Mouse (Mus musculus): ENCODE results near the gene Cbx5.

Cbx5 gene

DNA sequence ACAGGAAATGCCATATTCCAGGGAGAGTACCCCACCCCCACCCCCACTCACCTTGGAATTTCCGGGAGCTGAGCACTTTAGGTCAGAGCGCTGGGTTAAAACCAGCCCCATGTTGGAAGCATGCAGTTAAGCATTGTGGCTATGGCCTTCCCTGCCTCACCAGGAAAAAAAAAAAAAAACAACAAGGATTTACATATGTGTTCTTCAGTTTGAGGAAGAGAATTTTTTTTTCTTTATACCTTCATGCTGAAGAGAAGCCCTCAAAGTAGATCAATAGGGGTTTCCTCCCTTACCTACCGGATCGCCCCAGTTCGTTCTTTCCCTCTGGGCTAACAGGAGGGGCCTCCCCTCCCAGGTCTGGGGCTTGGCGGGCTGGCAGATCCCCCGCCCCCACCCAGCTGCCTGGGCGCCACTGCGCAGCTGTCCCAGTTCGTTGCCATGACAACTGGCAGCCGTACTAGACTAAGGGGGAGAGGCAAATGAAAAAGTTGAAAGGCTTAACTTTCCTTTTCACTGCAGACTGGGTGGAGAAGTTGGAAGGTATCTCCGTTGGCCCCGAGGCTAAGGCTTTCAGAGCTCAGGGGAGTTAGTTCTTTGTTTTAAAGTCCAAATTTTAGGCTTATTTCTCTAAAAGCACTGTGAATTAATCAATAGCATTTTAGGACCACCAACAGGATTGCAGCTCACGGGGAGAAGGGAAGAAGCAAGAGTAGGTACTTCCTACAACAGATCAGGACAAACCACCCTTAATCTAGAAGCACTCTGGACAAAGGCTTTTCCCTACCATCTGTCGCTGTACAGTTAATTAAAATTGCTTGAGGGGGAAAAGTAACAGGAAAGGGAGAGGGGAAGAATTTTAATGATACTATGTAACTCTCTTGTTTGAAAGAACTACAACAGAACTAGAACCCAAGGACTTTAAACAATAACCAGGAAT lies 24.4 kb downstream of the Cbx5 start:
- DNase-seq (ENCODE audit: low read depth, low spot score): peak; percentile 98

DNA sequence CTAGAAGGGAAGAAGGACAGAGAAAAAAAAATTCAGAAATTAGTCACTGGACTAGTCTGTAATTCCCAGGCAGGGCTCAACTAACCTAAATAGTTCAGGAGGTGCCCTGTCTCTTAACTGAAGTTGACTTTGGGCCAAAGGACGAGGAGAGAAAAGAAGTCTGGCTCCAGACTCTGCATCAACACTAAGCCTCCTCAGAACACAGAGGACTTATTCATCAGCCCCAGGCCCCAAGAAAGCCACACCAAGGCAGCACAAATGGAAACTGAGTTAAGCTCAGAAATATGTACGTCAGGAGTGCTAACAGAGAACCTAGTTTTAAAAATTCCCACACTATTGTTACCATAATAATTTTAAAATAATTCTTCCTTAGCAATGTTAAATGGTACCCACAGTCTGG lies 25.5 kb downstream of the Cbx5 start:
- no peak for DNase-seq (ENCODE audit: low read depth, low spot score)

GRCm38 (mm10) chr15:103205156-103205555 lies 34.5 kb downstream of the Cbx5 start:
- no peak for DNase-seq (ENCODE audit: low read depth, low spot score)

- DNase-seq (ENCODE audit: low read depth, low spot score): no peak
Measured at GRCm38 (mm10) chr15:103202088-103202793, 37.4 kb downstream of the Cbx5 start.

DNA sequence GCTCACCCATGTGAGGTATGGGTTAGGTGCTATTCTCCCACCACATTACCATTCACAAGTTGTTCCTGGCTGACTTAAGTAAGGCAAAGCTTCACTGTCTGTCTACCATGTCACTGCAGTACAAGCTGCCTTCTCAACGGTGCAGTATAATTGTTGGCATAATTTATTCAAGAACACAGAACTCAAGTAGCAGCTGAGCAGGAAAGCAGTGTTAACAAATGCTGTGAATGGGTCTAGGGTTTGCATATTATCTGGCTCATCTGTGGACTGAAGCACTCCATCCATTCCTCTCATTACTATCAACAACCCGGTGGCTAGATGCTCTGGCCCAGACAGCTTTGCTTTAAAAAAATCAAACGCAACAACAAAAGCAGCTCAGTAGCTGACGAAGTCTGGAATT lies 41.8 kb downstream of the Cbx5 start:
- no peak for DNase-seq (ENCODE audit: low read depth, low spot score)

DNA sequence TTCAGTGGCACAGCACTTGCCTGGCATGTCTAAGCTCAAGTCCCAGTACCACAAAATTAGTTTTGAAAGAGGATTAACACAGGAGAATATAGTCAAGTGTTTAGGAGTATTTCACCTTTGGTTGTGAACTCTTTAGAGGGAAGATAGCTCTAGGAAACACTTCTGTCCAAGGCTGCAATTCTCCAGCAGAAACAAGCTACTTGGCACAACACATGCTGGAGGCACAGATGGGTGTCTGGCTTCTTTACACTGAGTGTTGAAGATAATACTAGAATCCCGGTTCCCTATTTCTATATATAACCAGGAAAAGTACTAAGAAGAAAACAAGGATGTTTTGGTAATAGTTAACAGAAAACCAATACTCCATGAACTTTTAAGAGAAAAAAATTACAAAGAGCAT lies 42.8 kb downstream of the Cbx5 start:
- DNase-seq (ENCODE audit: low read depth, low spot score): no peak

- no peak for DNase-seq (ENCODE audit: low read depth, low spot score)
Measured at GRCm38 (mm10) chr15:103193606-103194005, 46.0 kb downstream of the Cbx5 start.

- peak; percentile 76 for DNase-seq (ENCODE audit: low read depth, low spot score)
Measured at GRCm38 (mm10) chr15:103190531-103191462, 48.8 kb downstream of the Cbx5 start.

DNA sequence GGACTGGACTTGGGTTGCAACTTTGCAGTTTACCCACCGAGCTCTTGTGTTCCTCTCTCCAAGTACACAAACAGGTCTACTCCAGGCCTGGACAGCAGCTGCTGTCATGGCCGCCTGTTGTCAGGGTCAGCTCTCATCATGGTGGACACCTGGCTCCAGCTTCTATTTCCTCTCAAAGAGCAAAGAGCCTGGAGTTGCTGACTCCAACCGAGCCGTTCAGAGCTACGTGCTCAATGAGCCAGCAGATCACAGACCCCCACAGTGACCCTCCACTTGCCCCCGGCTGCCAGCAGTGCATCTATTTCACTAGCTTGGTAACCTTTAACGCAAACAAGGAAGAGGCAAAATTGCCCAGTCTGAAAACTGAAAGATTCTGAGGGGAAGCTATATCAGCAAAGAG lies 49.5 kb downstream of the Cbx5 start:
- no peak for DNase-seq (ENCODE audit: low read depth, low spot score)

GRCm38 (mm10) chr15:103187803-103188202 lies 51.8 kb downstream of the Cbx5 start:
- no peak for DNase-seq (ENCODE audit: low read depth, low spot score)

DNA sequence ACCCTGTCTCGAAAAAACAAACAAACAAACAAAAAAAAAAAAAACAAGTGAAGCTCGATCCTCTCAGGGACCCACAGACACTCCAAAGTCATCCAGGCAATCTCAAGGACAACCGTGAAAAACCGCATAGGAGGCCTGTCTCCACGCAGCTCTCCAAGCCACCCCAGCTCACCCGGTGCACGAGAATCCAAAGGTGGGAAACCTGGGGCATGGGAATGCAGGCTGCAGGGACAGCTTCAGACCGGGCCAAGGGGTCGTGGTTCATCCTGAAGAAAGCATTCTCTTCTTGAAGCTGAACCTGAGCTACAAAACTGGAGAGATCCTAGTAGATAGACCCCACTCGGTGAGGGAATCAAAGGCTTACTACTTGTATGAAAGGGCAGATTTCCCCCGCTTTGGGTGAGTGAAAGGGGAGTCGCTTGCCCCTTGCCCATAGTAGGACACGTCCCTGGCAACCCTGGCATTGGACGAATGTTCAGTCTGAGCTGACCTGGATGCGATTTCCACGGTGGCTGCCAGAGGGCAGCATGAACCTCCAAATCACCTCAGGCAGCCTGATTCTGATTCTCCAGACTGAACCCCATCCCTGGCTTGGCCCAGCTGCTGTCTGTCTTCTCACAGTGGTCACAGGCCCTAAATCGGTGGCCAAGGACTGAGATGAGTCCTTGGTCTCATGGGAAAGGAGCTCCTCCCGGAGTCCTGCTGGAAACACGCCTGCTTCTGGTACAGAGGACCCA lies 54.0 kb downstream of the Cbx5 start:
- DNase-seq (ENCODE audit: low read depth, low spot score): no peak

- peak; percentile 56 for DNase-seq (ENCODE audit: low read depth, low spot score)
Measured at GRCm38 (mm10) chr15:103183651-103184610, 55.7 kb downstream of the Cbx5 start.

DNA sequence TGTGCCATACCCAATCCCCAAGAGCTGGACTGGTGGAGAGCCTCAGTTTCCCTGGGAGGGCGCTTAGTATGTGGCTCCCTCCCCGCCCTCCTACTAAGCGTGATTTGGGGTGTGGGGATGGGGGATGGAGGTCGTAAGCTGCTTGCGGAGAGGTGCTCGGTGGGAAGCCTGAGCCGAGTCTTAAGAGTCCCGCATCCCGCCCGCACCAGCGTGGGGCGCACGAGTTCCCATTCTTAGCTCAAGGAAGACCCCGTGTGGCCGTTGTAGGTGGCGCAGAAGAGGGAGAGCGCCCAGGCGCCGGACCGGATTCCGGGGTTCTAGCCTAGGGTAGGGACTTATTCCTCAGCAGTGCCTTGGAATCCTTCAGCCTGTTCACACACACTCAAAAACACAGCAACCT lies 56.5 kb downstream of the Cbx5 start:
- DNase-seq (ENCODE audit: low read depth, low spot score): peak; percentile 95

DNA sequence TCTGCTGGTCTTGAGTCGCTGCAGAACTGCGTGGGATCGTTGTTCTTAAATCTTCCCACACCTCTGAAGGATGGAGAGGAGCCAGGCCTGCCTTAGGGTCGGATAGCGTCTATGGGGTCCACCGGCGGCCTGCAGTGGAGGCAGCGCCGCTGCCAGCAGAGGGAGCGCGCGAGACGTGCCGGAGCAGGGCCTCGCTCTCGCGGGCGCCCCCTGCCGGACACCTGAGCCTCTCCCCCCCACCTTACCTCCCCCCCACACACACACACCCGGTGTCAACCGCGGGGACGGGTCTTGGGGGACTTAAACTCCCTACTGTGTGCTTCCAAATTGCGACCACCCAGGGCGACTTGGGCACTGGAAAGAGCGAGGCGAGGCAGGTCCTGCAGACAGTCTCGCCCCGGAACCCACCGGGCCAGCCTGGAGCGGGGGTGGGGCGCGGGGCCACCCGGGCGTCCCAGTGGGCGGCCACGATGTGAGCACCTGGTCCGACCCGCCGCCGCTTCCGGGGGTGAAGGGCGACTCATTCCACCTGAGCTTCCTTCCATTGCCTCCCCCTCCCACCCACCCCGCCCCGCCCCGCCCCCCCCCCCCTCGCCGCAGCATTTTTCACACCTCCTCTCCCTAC lies 57.3 kb downstream of the Cbx5 start:
- DNase-seq (ENCODE audit: low read depth, low spot score): peak; percentile 91

DNA sequence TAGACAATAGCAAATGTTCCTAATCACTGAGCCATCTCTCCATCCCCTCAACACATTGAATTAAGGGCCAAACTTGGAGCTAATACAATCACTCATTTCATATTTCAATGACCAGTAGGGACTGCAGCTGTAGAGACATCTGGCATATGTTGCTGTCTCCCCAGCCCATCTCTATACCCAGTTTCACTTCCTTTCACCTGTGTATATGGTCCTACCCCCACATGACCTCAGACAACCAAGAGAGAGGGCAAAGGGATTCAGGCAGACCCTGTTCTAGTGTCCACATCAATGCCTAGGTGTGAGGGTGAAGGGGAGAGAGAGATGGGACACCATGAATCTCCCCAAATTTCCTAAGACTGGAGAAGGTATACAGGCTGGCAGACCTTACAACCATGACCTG lies 59.2 kb downstream of the Cbx5 start:
- no peak for DNase-seq (ENCODE audit: low read depth, low spot score)

GRCm38 (mm10) chr15:103178767-103179166 lies 60.8 kb downstream of the Cbx5 start:
- no peak for DNase-seq (ENCODE audit: low read depth, low spot score)

DNA sequence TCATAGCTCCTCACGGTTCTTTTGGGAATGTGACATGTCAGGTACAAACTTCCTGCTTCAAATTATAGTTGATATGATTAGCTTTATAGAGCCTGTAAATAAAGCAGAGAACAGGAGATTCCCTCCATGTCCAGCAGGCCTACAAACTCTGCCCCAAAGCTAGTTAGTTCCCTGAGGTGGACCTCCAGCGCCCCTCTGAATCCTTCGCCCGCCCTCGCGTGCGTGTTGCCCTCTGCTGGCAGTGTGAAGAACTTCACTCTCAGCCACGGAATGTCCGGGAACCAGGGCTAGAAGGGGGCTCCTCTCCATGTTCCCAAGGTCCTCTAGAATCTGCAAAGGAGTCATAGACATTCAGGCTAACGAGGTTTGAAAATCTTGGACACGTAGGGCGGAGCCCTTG lies 61.5 kb downstream of the Cbx5 start:
- DNase-seq (ENCODE audit: low read depth, low spot score): peak; percentile 79

DNA sequence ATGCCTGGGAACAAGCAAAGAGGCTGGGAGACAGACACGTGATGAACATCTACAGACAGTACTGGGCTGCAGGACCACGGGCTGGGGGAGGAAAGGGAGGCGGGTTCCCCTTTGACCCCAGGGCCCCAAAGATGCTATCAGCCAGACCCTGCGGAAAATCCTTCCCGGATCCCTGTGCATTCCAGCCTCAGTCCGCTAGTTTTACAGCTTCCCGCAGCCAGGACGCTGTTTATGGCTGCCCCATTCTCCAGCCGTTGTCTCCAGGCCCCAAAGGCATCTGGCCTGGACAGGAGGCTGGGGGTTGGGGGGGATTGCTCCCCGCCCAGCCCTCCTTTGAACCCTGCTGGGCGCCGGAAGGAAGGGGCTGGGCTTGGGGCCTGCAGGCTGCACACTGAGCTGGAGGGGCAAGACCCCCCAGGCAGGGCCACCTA lies 62.0 kb downstream of the Cbx5 start:
- peak; percentile 68 for DNase-seq (ENCODE audit: low read depth, low spot score)

DNA sequence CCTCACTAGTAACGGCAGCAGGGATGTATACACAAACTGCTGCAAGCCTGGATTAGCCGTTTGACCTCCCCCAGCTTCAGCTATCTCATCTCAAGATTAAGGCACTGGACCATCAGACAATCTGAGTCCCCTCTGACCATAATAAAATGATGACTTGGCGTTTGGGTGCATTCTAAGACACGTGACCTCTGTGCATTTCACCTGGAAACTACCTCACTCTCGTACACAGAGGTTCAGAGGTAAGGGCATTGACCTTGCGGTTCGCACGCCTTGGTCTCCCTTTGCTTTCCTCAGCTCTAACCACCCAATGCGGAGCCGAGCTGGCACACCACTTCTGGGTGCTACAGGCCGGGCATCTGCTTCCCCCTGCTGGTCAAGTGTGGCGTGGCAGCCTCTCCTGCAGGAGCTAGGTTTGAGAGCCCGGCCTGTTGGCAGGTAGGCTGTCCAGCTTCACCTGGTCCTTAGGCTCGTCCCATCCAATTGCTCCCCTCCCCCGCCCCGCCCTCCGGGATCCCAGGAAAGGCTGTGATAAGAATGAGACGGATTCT lies 62.7 kb downstream of the Cbx5 start:
- peak; percentile 92 for DNase-seq (ENCODE audit: low read depth, low spot score)
